Mouse (Mus musculus): Measurements from ENCODE around the gene Pard3b. TPM values are rescaled to one million over a fixed set of nuclear protein-coding genes. Genes with fewer than 3 reads are reported as not detected.

Pard3b gene
- polyA plus RNA-seq, 1 experiment: not detected

DNA sequence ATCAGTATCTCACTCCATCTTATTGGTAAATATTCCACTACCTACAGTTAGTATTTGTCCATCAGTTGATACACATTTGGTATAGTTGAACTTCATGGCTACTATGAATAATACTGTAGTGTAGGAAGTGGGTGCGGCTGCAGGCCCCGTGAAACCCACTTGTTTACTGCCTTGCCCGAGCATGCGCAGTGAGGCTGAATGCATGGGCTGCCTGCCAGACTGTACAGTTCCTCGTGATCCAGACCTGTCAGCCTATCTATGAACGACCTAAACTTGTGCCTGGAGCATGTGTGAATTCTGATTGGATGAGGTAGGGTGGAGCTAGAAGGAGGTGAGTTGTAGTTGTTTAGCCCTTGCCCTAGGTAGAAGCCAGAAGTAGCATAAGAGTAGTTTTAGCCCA is 775.9 kb downstream of the Pard3b start:
- 79% methylated on average over 6 of the region's 6 CpGs for WGBS
- Histone ChIP-seq H3K4me1 (ENCODE audit: control insufficient read depth, insufficient read depth, low read length) (no peaks in the 10 kb centered on the region), H3K4me3 (ENCODE audit: insufficient read depth, low read depth, low read length) (no peak overlapping the region), H3K27ac (ENCODE audit: insufficient read depth, low read depth, low read length) (no peak overlapping the region)
- TF ChIP-seq CTCF (IDR thresholded peaks at IDR 0.05; ENCODE audit: insufficient read depth, low read depth, low read length): no peak

DNA sequence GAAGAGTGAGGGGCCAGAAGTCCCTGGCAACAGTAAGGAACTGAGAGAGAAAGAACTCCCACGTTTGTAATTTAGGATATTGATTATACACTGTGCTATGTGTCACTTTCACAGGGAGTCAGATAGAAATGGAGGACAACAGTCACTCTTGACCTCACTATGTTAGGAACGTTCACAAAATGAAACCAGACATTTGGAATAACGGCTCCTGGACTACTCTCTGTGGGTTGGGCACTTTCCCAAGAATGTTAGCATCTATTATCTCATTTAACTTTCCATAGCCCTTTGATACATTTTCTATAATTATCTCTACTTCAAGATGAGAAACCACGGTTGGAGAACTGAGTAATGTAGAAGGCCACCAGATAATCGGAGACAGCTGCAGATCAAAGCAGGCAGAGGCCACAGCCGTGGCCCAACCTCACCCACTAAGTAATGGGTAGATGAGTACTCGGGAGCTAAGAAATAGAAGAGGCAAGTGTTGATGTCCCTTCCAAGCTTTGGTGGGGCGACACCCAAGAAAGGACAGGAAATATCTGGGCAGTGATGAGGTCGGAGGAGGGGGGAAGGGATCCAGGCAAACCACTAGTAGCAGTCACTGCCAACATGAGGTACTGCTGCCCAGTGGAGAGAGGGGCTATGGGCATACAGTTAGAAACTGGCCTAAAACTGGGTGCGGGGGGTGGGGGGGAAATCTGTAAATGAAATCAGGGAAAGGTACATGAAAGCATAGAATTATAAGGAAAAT is 778.2 kb downstream of the Pard3b start:
- WGBS: 84% methylated on average over 10 of the region's 10 CpGs
- Histone ChIP-seq H3K4me1 (ENCODE audit: control insufficient read depth, insufficient read depth, low read length) (no peaks in the 10 kb centered on the region), H3K27ac (ENCODE audit: insufficient read depth, low read depth, low read length) (no peak overlapping the region), H3K4me3 (ENCODE audit: insufficient read depth, low read depth, low read length) (no peak overlapping the region)
- no peak for TF ChIP-seq CTCF (IDR thresholded peaks at IDR 0.05; ENCODE audit: insufficient read depth, low read depth, low read length)
- no peak for TF ChIP-seq POLR2A (IDR thresholded peaks at IDR 0.05; ENCODE audit: insufficient read depth, low read depth, low read length)

DNA sequence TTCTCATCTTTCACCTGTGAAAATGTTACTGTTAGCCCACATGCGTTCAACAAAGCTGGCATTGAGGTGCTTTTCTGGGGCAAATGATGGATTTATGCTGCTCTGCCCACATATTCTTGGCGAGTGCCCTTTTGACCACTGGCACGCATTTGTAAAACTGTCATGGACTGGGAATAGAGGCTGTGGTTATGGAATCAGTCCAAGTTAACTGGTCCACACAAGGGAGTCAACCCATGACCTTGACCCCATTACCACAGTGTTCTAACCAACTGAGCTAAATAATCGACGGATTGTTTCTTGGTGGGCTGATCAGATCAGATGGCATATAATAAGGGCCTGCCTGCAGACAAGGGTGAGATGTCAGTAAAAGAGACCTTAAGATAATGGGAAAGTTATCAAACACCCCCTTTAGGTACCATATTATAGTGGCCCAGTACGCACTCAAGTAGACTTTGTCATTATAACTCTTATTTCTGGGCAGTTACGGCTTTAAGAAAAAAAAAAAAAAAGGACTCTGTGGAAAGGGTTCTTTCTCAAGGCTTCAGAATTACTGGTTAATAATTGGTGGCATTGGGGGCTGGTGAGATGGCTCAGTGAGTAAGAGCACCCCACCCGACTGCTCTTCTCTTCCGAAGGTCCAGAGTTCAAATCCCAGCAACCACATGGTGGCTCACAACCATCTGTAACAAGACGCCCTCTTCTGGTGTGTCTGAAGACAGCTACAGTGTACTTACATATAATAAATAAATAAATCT is 784.4 kb downstream of the Pard3b start:
- 92% methylated on average over 10 of the region's 10 CpGs for whole genome bisulfite sequencing
- TF ChIP-seq CTCF (IDR thresholded peaks at IDR 0.05; ENCODE audit: insufficient read depth, low read depth, low read length) (no peak), POLR2A (IDR thresholded peaks at IDR 0.05; ENCODE audit: insufficient read depth, low read depth, low read length) (no peak)
- no peaks in the 10 kb centered on the region for H3K4me1 ChIP-seq (ENCODE audit: control insufficient read depth, insufficient read depth, low read length)
- H3K27ac ChIP-seq (ENCODE audit: insufficient read depth, low read depth, low read length): no peak overlapping the region
- no peak overlapping the region for H3K4me3 ChIP-seq (ENCODE audit: insufficient read depth, low read depth, low read length)

DNA sequence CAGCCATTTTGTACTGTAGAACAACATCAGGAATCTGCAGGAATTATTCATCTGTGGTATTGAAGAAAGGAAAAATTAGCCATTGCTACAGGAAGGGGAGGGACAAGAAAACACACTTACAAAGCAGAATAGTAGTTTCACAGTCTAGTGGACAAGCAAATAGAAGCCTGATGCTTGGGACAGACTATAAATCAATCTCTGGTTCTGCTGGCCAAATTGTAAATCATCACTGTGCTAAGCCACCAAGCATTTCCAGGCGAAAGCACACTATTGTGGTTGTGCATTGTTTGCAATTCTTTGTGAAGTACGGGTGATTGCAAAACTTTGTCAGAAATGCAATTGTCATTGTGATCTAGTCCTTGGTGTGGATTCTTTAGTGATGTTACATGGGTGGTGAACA is 786.7 kb downstream of the Pard3b start:
- no peak for TF ChIP-seq CTCF (IDR thresholded peaks at IDR 0.05; ENCODE audit: insufficient read depth, low read depth, low read length)
- no peak for TF ChIP-seq POLR2A (IDR thresholded peaks at IDR 0.05; ENCODE audit: insufficient read depth, low read depth, low read length)
- Histone ChIP-seq H3K4me1 (ENCODE audit: control insufficient read depth, insufficient read depth, low read length) (no peaks in the 10 kb centered on the region), H3K4me3 (ENCODE audit: insufficient read depth, low read depth, low read length) (no peak overlapping the region), H3K27ac (ENCODE audit: insufficient read depth, low read depth, low read length) (no peak overlapping the region)
- WGBS: 92% methylated on average over 2 of the region's 2 CpGs

DNA sequence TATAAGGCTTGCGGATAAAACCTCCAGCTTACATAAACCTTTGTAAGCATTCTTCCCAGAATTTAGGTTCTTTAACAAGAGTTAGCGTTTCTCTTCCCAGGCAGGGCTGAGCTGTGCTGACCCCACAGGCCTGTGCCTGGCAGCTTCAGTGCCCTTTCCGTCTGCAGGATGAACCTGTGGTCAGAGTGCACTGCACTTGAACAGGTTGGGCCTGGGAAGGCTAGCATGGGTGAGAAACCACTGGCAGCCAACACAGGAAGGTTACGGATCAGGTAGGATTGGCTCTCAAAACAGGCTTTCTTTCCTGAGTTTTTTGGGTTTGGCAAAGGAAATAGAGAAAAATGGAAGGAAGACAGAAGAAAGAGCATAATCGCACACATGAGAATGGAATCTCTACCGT is 790.1 kb downstream of the Pard3b start:
- H3K4me3 ChIP-seq (ENCODE audit: insufficient read depth, low read depth, low read length): no peak overlapping the region
- H3K27ac ChIP-seq (ENCODE audit: insufficient read depth, low read depth, low read length): no peak overlapping the region
- WGBS: 91% methylated on average over 6 of the region's 6 CpGs
- TF ChIP-seq CTCF (IDR thresholded peaks at IDR 0.05; ENCODE audit: insufficient read depth, low read depth, low read length): no peak
- TF ChIP-seq POLR2A (IDR thresholded peaks at IDR 0.05; ENCODE audit: insufficient read depth, low read depth, low read length): no peak
- H3K4me1 ChIP-seq (ENCODE audit: control insufficient read depth, insufficient read depth, low read length): no peaks in the 10 kb centered on the region

DNA sequence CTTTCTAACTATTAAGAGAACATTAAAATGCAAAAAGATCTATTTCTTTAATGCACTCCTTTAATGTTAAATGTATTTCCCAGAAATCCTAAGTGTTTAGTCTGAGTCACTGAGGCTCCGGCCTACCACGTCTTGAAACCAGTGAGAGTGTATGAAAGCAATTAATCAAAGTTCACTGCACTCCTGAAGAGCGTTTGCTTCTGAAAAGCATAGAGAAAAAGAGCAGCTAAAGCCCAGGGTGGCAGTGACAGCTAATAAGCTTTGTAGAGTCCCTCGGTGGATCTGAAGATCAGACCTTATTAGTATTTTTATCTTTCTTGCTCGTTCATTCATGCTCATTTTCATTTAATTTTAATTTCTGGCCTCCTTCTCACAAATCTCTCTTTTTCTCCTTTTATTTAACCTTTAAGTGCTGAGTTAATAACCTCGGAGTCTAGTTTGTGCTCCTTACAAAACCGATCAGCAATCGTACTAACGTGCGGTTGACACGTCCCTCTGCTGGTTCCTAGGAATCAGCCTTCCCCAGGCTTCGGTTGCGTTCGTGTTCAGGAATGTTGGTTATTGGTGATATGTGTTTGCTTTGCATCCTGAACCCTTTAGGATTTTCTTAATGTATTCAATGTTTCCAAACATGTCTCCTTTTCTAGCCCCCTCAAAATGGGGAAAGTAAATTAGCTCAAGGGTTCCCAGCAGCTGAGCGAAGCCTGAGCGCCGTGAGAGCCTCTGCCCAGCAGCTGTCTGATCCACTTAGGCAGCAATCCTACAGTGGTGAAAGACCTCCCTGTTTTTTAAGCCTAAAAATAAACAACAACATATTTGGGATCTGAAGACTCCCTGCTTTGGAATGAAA is 790.9 kb downstream of the Pard3b start:
- 77% methylated on average over 17 of the region's 17 CpGs for WGBS
- TF ChIP-seq CTCF (IDR thresholded peaks at IDR 0.05; ENCODE audit: insufficient read depth, low read depth, low read length): no peak
- TF ChIP-seq POLR2A (IDR thresholded peaks at IDR 0.05; ENCODE audit: insufficient read depth, low read depth, low read length): no peak
- Histone ChIP-seq H3K4me1 (ENCODE audit: control insufficient read depth, insufficient read depth, low read length) (no peaks in the 10 kb centered on the region), H3K27ac (ENCODE audit: insufficient read depth, low read depth, low read length) (no peak overlapping the region), H3K4me3 (ENCODE audit: insufficient read depth, low read depth, low read length) (no peak overlapping the region)

DNA sequence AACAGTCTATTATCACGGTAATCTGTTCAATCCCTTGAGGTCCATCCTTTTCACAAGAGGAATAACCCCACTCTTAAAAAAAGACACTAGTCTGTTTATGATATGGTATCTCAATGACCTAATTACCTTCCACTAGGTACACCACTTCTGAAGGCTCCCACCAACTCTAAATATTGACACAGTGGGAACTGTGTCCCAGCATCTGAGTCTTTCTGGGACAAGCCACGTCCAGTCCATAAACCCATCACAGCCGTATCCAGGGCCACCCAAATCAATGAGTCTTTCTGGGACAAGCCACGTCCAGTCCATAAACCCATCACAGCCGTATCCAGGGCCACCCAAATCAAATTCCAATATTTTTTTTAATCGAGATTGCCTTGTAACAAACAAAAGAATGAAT is 792.4 kb downstream of the Pard3b start:
- WGBS: 81% methylated on average over 6 of the region's 6 CpGs
- no peaks in the 10 kb centered on the region for H3K4me1 ChIP-seq (ENCODE audit: control insufficient read depth, insufficient read depth, low read length)
- H3K27ac ChIP-seq (ENCODE audit: insufficient read depth, low read depth, low read length): no peak overlapping the region
- H3K4me3 ChIP-seq (ENCODE audit: insufficient read depth, low read depth, low read length): no peak overlapping the region
- TF ChIP-seq POLR2A (IDR thresholded peaks at IDR 0.05; ENCODE audit: insufficient read depth, low read depth, low read length): no peak

DNA sequence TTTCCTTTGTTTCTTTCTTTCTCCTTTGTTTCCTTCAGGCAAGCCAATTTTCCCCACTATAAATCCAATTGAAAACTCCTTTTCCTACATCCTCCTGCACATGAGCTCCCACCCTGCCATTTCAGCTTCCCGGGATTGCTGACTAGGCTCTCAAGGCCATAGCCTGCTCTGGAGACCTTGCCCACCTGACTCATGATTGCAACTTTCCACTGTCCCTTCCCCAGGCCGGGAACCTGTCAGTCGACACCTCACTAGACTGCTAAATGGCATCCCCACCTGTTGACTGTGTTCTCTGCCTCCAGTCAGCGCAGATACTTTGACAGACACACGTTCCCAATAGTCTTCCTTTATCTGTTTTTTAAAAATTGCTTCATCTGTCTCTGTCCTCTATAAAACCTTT is 795.3 kb downstream of the Pard3b start:
- H3K27ac ChIP-seq (ENCODE audit: insufficient read depth, low read depth, low read length): no peak overlapping the region
- no peak overlapping the region for H3K4me3 ChIP-seq (ENCODE audit: insufficient read depth, low read depth, low read length)
- no peaks in the 10 kb centered on the region for H3K4me1 ChIP-seq (ENCODE audit: control insufficient read depth, insufficient read depth, low read length)
- WGBS: 91% methylated on average over 5 of the region's 5 CpGs
- TF ChIP-seq CTCF (IDR thresholded peaks at IDR 0.05; ENCODE audit: insufficient read depth, low read depth, low read length) (no peak), POLR2A (IDR thresholded peaks at IDR 0.05; ENCODE audit: insufficient read depth, low read depth, low read length) (no peak)

DNA sequence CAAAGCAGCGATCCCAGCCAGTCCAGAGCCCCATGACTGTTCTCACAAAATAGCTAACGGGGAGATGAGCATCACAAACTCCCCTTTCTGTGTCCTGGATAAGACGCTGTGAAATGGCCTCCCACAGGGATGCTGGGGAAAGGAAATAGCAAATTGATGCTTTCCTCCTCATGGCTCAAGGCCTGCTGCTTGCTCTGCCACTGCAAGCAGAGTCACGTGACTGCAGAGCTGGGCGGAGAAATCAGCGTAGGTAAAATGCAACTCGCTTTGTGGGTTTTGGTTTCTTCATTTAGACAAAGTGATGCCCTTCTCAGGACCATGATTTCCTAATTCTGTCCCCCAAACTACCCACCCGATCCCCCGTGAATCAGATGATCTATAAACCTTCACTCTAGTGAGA is 797.2 kb downstream of the Pard3b start:
- Histone ChIP-seq H3K4me3 (ENCODE audit: insufficient read depth, low read depth, low read length) (no peak overlapping the region), H3K27ac (ENCODE audit: insufficient read depth, low read depth, low read length) (no peak overlapping the region), H3K4me1 (ENCODE audit: control insufficient read depth, insufficient read depth, low read length) (no peaks in the 10 kb centered on the region)
- no peak for TF ChIP-seq CTCF (IDR thresholded peaks at IDR 0.05; ENCODE audit: insufficient read depth, low read depth, low read length)
- no peak for TF ChIP-seq POLR2A (IDR thresholded peaks at IDR 0.05; ENCODE audit: insufficient read depth, low read depth, low read length)
- 84% methylated on average over 9 of the region's 9 CpGs for WGBS
